Mouse (Mus musculus): ENCODE results near the gene Pepd. TPM values are rescaled to one million over a fixed set of nuclear protein-coding genes. Genes with fewer than 3 reads are reported as not detected.

Gene Pepd
- total and polyA plus RNA-seq, 3 experiments, result 29.7 to 48.0 TPM; not detected in 1

GRCm38 (mm10) chr7:34955295-34955694, 43.1 kb downstream of the Pepd start:
- Histone ChIP-seq H3K4me1 (ENCODE audit: control insufficient read depth in 1 of 2, insufficient read depth in 2 of 2, low read length in 2 of 2) (no peaks in the 10 kb centered on the region), H3K36me3 (ENCODE audit: control insufficient read depth in 1 of 2, insufficient read depth in 2 of 2, low read length in 2 of 2) (no peaks in the 10 kb centered on the region), H3K9me3 (replicated peaks; ENCODE audit: insufficient read depth, low read length) (no peaks in the 10 kb centered on the region), H3K79me2 (ENCODE audit: control insufficient read depth, insufficient read depth, low read length, poor library complexity) (no peaks in the 10 kb centered on the region), H3K4me3 (ENCODE audit: control insufficient read depth in 1 of 2, insufficient read depth in 1 of 2, low read depth in 2 of 2, low read length in 2 of 2) (no peak overlapping the region), H3K27ac (ENCODE audit: control insufficient read depth, low read depth, low read length) (no peak overlapping the region), H3K27me3 (ENCODE audit: control insufficient read depth in 1 of 2, insufficient read depth in 2 of 2, low read length in 2 of 2) (no peaks in the 10 kb centered on the region), H3K9ac (ENCODE audit: control insufficient read depth, low read depth, low read length, poor library complexity, severe bottlenecking) (no peak overlapping the region)
- DNase-seq (ENCODE audit: low read depth, low spot score), result no peak
- TF ChIP-seq TCF12 (IDR thresholded peaks at IDR 0.05; ENCODE audit: low read depth, low read length) (no peak), MXI1 (IDR thresholded peaks at IDR 0.05; ENCODE audit: low read depth, low read length) (no peak), MAX (IDR thresholded peaks at IDR 0.05; ENCODE audit: low read length) (no peak)

GRCm38 (mm10) chr7:34957138-34957537, 45.0 kb downstream of the Pepd start:
- TF ChIP-seq MEF2A (IDR thresholded peaks at IDR 0.05; ENCODE audit: extremely low read depth, insufficient replicate concordance, low read depth, low read length, poor library complexity, severe bottlenecking), result no peak
- TF ChIP-seq BHLHE40 (IDR thresholded peaks at IDR 0.05; ENCODE audit: borderline replicate concordance, low read depth, low read length), result no peak
- no peak for TF ChIP-seq MYB (IDR thresholded peaks at IDR 0.05; ENCODE audit: low read depth, low read length)
- no peak for TF ChIP-seq EP300 (IDR thresholded peaks at IDR 0.05; ENCODE audit: low read depth in 1 of 2, low read length in 2 of 2)
- no peak for TF ChIP-seq TCF12 (IDR thresholded peaks at IDR 0.05; ENCODE audit: low read depth, low read length)
- no peak for TF ChIP-seq USF2 (IDR thresholded peaks at IDR 0.05; ENCODE audit: borderline replicate concordance in 1 of 2, insufficient read depth in 1 of 2, low read depth in 1 of 2, low read length in 2 of 2)
- no peak for TF ChIP-seq ZNF384 (IDR thresholded peaks at IDR 0.05; ENCODE audit: low read depth, low read length)
- no peak for TF ChIP-seq CHD2 (IDR thresholded peaks at IDR 0.05; ENCODE audit: low read length)
- TF ChIP-seq NELFE (IDR thresholded peaks at IDR 0.05; ENCODE audit: low read depth, low read length), result no peak
- TF ChIP-seq TBP (IDR thresholded peaks at IDR 0.05; ENCODE audit: low read depth, low read length), result no peak
- TF ChIP-seq ETS1 (IDR thresholded peaks at IDR 0.05; ENCODE audit: low read depth, low read length), result no peak
- TF ChIP-seq POLR2AphosphoS2 (IDR thresholded peaks at IDR 0.05; ENCODE audit: low read length), result no peak

More at GRCm38 (mm10) chr7:34957138-34957537, 45.0 kb downstream of the Pepd start:
- H3K4me1 ChIP-seq (ENCODE audit: control insufficient read depth in 1 of 2, insufficient read depth in 2 of 2, low read length in 2 of 2), result no peaks in the 10 kb centered on the region
- no peaks in the 10 kb centered on the region for H3K36me3 ChIP-seq (ENCODE audit: control insufficient read depth in 1 of 2, insufficient read depth in 2 of 2, low read length in 2 of 2)
- H3K27ac ChIP-seq (ENCODE audit: control insufficient read depth, low read depth, low read length), result no peak overlapping the region
- H3K4me3 ChIP-seq (ENCODE audit: control insufficient read depth in 1 of 2, insufficient read depth in 1 of 2, low read depth in 2 of 2, low read length in 2 of 2), result no peak overlapping the region
- no peaks in the 10 kb centered on the region for H3K9me3 ChIP-seq (replicated peaks; ENCODE audit: insufficient read depth, low read length)
- H3K9ac ChIP-seq (ENCODE audit: control insufficient read depth, low read depth, low read length, poor library complexity, severe bottlenecking), result no peak overlapping the region
- H3K79me2 ChIP-seq (ENCODE audit: control insufficient read depth, insufficient read depth, low read length, poor library complexity), result no peaks in the 10 kb centered on the region
- no peak for DNase-seq (ENCODE audit: low read depth, low spot score)
- H3K27me3 ChIP-seq (ENCODE audit: control insufficient read depth in 1 of 2, insufficient read depth in 2 of 2, low read length in 2 of 2), result no peaks in the 10 kb centered on the region

All from MEL (cell line).